Mouse (Mus musculus) G1E (cell line): ENCODE results near the gene P2rx4. TPM values are rescaled to one million over a fixed set of nuclear protein-coding genes. Genes with fewer than 3 reads are reported as not detected.

Experiments
- ATAC-seq: 2 replicates; pipeline ENCODE4 v1.8.0; 2016; ENCODE audit warnings: mild to moderate bottlenecking; ENCODE audit not compliant: insufficient number of reproducible peaks, poor library complexity, low FRiP score, severe bottlenecking; ENCODE audit errors: extremely low read depth
- DNase-seq: peaks from one replicate; pipeline ENCODE4 v3.0.0; 2012; ENCODE audit warnings: low spot score
- H3K27me3 ChIP-seq: 2 replicates; pipeline ENCODE4 v1.6.1; 2012; ENCODE audit warnings: mild to moderate bottlenecking, low read length, inconsistent platforms; ENCODE audit not compliant: insufficient read depth
- H3K36me3 ChIP-seq: replicated peaks from 2 replicates; pipeline ENCODE3; 2012; ENCODE audit warnings: mild to moderate bottlenecking, inconsistent platforms
- H3K4me1 ChIP-seq: 2 replicates; pipeline ENCODE4 v1.6.1; 2012; ENCODE audit warnings: low read depth, low read length, inconsistent platforms, mixed read lengths; ENCODE audit not compliant: insufficient read depth
- H3K4me3 ChIP-seq: 2 replicates; pipeline ENCODE4 v1.5.1; 2012; ENCODE audit warnings: low read depth, mild to moderate bottlenecking, inconsistent platforms, low read length, moderate library complexity, mixed read lengths
- H3K9me3 ChIP-seq: replicated peaks from 2 replicates; pipeline ENCODE4 v1.6.1; 2012; ENCODE audit warnings: inconsistent platforms
- CTCF ChIP-seq: IDR thresholded peaks from 2 replicates; pipeline ENCODE4 v1.5.1; 2012; ENCODE audit warnings: low read depth, low read length, inconsistent platforms, mixed read lengths
- GATA1 ChIP-seq: IDR thresholded peaks from 2 replicates; pipeline ENCODE4 v1.6.1; 2012; ENCODE audit warnings: borderline replicate concordance, low read length, inconsistent platforms, mixed read lengths
- GATA2 ChIP-seq: IDR thresholded peaks from 2 replicates; pipeline ENCODE4 v1.6.1; 2012; ENCODE audit warnings: low read depth, low read length, inconsistent platforms, borderline replicate concordance
- POLR2AphosphoS5 ChIP-seq: IDR thresholded peaks from 2 replicates; pipeline ENCODE4 v1.6.1; 2012; ENCODE audit warnings: low read depth, low read length, inconsistent platforms; ENCODE audit not compliant: insufficient replicate concordance
- TAL1 ChIP-seq: conservative IDR thresholded peaks from 2 replicates; pipeline ENCODE4 v1.6.1; 2012; ENCODE audit warnings: low read depth, low read length, inconsistent platforms, mixed read lengths
- polyA plus RNA-seq: library from polyadenylated mRNA; stranded (reverse); fragments of >175 nt; gene quantifications from 2 replicates; pipeline ENCODE4 v1.2.3, GENCODE M21; 2012
- total RNA-seq, 2 experiments: library from RNA; stranded (forward) in 1 of 2; stranded (reverse) in 1 of 2; fragments of 200-1000 nt in 1 of 2; fragments of >200 nt in 1 of 2; fragmentation: Nextera tagmentation in 1 of 2; gene quantifications; 2 replicates each; pipeline ENCODE4 v1.2.3; 2014 to 2017

P2rx4 gene
- total and polyA plus RNA-seq, 3 experiments = 12.1 to 61.2 (median 44.0) TPM

DNA sequence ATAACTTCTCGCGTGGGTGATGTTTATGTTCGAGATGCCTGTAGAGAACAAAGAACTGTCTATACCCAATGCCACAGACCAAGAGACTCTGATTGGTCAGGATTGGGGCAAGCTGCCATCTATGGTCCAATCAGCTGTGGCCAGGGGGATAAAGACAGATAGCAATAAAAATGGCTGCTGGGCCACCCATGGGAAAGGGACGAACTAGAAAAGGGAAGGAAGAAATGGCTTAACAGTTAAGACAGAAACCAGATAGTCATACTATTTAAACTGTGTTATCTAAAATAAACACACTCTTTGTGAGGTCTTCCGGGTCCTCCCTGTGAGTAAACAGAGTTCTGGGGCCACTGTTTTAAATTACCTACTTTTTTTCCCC is 6.5 kb upstream of the P2rx4 start:
- H3K4me1 ChIP-seq = peaks cover 82% of the 10 kb centered on the region
- TF ChIP-seq POLR2AphosphoS5 = no peak
- TF ChIP-seq GATA1 = no peak
- no peak for TF ChIP-seq GATA2
- TF ChIP-seq CTCF = no peak
- TF ChIP-seq TAL1 = no peak
- H3K27me3 ChIP-seq = no peaks in the 10 kb centered on the region
- H3K36me3 ChIP-seq = no peaks in the 10 kb centered on the region
- peak; percentile 75 for ATAC-seq
- H3K9me3 ChIP-seq = no peaks in the 10 kb centered on the region
- peak; percentile 90 for DNase-seq
- H3K4me3 ChIP-seq = no peak overlapping the region; the same call in 1 of the 2 replicates

- Histone ChIP-seq H3K27me3 (no peaks in the 10 kb centered on the region), H3K9me3 (no peaks in the 10 kb centered on the region), H3K4me3 (no peak overlapping the region), H3K4me1 (peaks cover 81% of the 10 kb centered on the region), H3K36me3 (no peaks in the 10 kb centered on the region)
- no peak for ATAC-seq
- no peak for DNase-seq
- TF ChIP-seq CTCF = no peak
- no peak for TF ChIP-seq POLR2AphosphoS5
- no peak for TF ChIP-seq TAL1
- no peak for TF ChIP-seq GATA1
These were observed 5.2 kb upstream of the P2rx4 start for GRCm38 (mm10) chr5:122702156-122702555.

GRCm38 (mm10) chr5:122703574-122703973 is 3.8 kb upstream of the P2rx4 start:
- ATAC-seq (no peak), DNase-seq (no peak)
- TF ChIP-seq TAL1 = peak; percentile 51
- no peak for TF ChIP-seq POLR2AphosphoS5
- Histone ChIP-seq H3K27me3 (no peaks in the 10 kb centered on the region), H3K4me1 (peaks cover 80% of the 10 kb centered on the region), H3K9me3 (no peaks in the 10 kb centered on the region), H3K4me3 (no peak overlapping the region), H3K36me3 (no peaks in the 10 kb centered on the region)

DNA sequence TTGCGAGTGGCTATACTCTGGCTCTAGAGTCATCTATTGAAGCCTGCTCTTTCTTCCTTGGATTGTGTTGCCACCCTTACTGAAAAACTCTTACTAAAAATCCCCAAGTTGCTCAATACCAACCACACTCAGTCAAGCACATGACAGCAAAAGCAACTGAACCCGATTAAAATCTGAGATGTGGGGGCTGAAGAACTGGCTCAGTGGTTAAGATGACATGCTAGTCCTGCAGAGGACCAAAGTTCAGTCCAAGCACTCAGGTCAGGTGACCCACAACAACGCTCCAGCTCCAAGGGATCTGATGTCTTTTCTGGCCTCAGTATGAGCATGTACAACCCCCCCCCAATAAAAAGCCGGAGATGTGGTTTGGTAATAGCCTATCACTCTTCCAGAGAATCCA is 2.8 kb upstream of the P2rx4 start:
- ATAC-seq (no peak), DNase-seq (no peak)
- H3K27me3 ChIP-seq = no peaks in the 10 kb centered on the region
- peaks cover 74% of the 10 kb centered on the region for H3K4me1 ChIP-seq
- TF ChIP-seq POLR2AphosphoS5 (no peak), GATA2 (no peak), CTCF (no peak), TAL1 (no peak)
- H3K36me3 ChIP-seq = no peaks in the 10 kb centered on the region
- no peak overlapping the region for H3K4me3 ChIP-seq
- H3K9me3 ChIP-seq = no peaks in the 10 kb centered on the region

DNA sequence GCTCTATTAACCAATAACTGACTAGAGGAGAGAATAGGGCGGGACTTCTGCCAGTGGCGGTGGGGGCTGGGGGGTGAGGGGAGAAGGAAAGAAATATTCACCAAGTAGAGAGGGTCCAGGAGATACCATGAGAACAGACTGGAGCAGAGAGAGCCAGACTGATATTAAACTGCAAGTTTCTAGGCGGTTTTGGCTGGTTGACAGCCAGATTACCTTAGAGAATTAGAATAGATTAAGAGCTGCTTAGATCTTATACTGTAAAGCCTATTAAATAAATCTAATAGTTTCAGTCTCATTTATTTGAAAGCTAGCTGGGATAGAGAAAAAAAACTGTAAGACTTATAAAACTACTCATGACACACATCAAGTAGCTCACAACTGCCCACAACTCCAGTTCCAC is 2.2 kb upstream of the P2rx4 start:
- Histone ChIP-seq H3K27me3 (no peaks in the 10 kb centered on the region), H3K9me3 (no peaks in the 10 kb centered on the region), H3K4me3 (no peak overlapping the region), H3K36me3 (peaks cover 4% of the 10 kb centered on the region), H3K4me1 (peaks cover 68% of the 10 kb centered on the region)
- DNase-seq (no peak), ATAC-seq (no peak)
- TF ChIP-seq TAL1 (no peak), GATA1 (no peak), CTCF (no peak), GATA2 (no peak), POLR2AphosphoS5 (no peak)

- Histone ChIP-seq H3K9me3 (no peaks in the 10 kb centered on the region; the same call in 1 of the 2 replicates), H3K4me1 (peaks cover 52% of the 10 kb centered on the region), H3K27me3 (no peaks in the 10 kb centered on the region), H3K36me3 (peaks cover 16% of the 10 kb centered on the region), H3K4me3 (peak overlapping the region; percentile 84)
- no peak for TF ChIP-seq TAL1
- no peak for TF ChIP-seq GATA2
- TF ChIP-seq CTCF = no peak
- TF ChIP-seq GATA1 = no peak
- no peak for TF ChIP-seq POLR2AphosphoS5
- DNase-seq (peak; percentile 19), ATAC-seq (no peak)
These were observed 448 bp upstream of the P2rx4 start for GRCm38 (mm10) chr5:122706917-122707275.

- H3K27me3 ChIP-seq = no peaks in the 10 kb centered on the region
- H3K9me3 ChIP-seq = peaks cover 10% of the 10 kb centered on the region
- no peak overlapping the region; the same call in 1 of the 2 replicates for H3K4me3 ChIP-seq
- ATAC-seq (no peak), DNase-seq (no peak)
- H3K36me3 ChIP-seq = peaks cover 24% of the 10 kb centered on the region
- H3K4me1 ChIP-seq = peaks cover 39% of the 10 kb centered on the region
- TF ChIP-seq GATA1 = no peak
- TF ChIP-seq GATA2 = no peak
- no peak for TF ChIP-seq POLR2AphosphoS5
- TF ChIP-seq TAL1 = no peak
- TF ChIP-seq CTCF = no peak
These were observed 1.5 kb downstream of the P2rx4 start for GRCm38 (mm10) chr5:122708819-122709218.
